Mouse (Mus musculus): ENCODE data around the gene Gm7029. TPM values are rescaled to one million over a fixed set of nuclear protein-coding genes. Genes with fewer than 3 reads are reported as not detected.
A peak's percentile ranks its signal among the peaks of the same experiment; 100 is the strongest.

Gene Gm7029
- total and polyA plus RNA-seq, 3 experiments: not detected

GRCm38 (mm10) chr17:33909869-33910250, 36.2 kb downstream of the Gm7029 start (continued):
- TF ChIP-seq SMC3 (IDR thresholded peaks at IDR 0.05; ENCODE audit: low read depth, low read length): no peak
- no peak for TF ChIP-seq MYB (IDR thresholded peaks at IDR 0.05; ENCODE audit: low read depth, low read length)
- TF ChIP-seq HCFC1 (IDR thresholded peaks at IDR 0.05; ENCODE audit: low read depth, low read length): 0 out of 2 replicates have a peak, but pooled peaks have one; percentile 22
- 0 out of 2 replicates have a peak, but pooled peaks have one; percentile 41 for TF ChIP-seq MYC (IDR thresholded peaks at IDR 0.05; ENCODE audit: low read depth, low read length)
- TF ChIP-seq SIN3A (IDR thresholded peaks at IDR 0.05; ENCODE audit: low read length): peak; percentile 22; the same call in 1 of the 2 replicates
- TF ChIP-seq MAZ (IDR thresholded peaks at IDR 0.05; ENCODE audit: low read depth, low read length): no peak

GRCm38 (mm10) chr17:33910346-33911051, 36.9 kb downstream of the Gm7029 start:
- H3K9me3 ChIP-seq (replicated peaks; ENCODE audit: insufficient read depth, low read length): no peaks in the 10 kb centered on the region
- H3K4me3 ChIP-seq (ENCODE audit: control insufficient read depth in 1 of 2, insufficient read depth in 1 of 2, low read depth in 2 of 2, low read length in 2 of 2): peak overlapping the region; percentile 76 to 90
- peak overlapping the region; percentile 91 for H3K9ac ChIP-seq (ENCODE audit: control insufficient read depth, low read depth, low read length, poor library complexity, severe bottlenecking)
- TF ChIP-seq SMC3 (IDR thresholded peaks at IDR 0.05; ENCODE audit: low read depth, low read length) (peak; percentile 36), NRF1 (IDR thresholded peaks at IDR 0.05; ENCODE audit: insufficient read depth, low read depth, low read length, poor library complexity, severe bottlenecking) (no peak), POLR2AphosphoS5 (IDR thresholded peaks at IDR 0.05; ENCODE audit: borderline replicate concordance, low read depth, low read length) (no peak), EP300 (IDR thresholded peaks at IDR 0.05; ENCODE audit: low read depth in 1 of 2, low read length in 2 of 2) (no peak), TBP (IDR thresholded peaks at IDR 0.05; ENCODE audit: low read depth, low read length) (no peak), TAL1 (IDR thresholded peaks at IDR 0.05; ENCODE audit: low read length) (no peak), BHLHE40 (IDR thresholded peaks at IDR 0.05; ENCODE audit: borderline replicate concordance, low read depth, low read length) (no peak), MXI1 (IDR thresholded peaks at IDR 0.05; ENCODE audit: low read depth, low read length) (no peak), UBTF (IDR thresholded peaks at IDR 0.05; ENCODE audit: borderline replicate concordance, insufficient read depth, low read depth, low read length) (no peak), CTCF (IDR thresholded peaks at IDR 0.05 in 2 of 3, conservative IDR thresholded peaks at IDR 0.05 in 1 of 3; ENCODE audit: control insufficient read depth in 1 of 3, insufficient read depth in 1 of 3, low read depth in 2 of 3, low read length in 3 of 3, poor library complexity in 1 of 3, severe bottlenecking in 1 of 3) (peak in 2 of 3 experiments; percentile 29 to 61; a peak in 4 of 6 replicates), MAZ (IDR thresholded peaks at IDR 0.05; ENCODE audit: low read depth, low read length) (no peak), SIN3A (IDR thresholded peaks at IDR 0.05; ENCODE audit: low read length) (no peak), ZNF384 (IDR thresholded peaks at IDR 0.05; ENCODE audit: low read depth, low read length) (peak; percentile 65), USF2 (IDR thresholded peaks at IDR 0.05; ENCODE audit: borderline replicate concordance in 1 of 2, insufficient read depth in 1 of 2, low read depth in 1 of 2, low read length in 2 of 2) (no peak), HCFC1 (IDR thresholded peaks at IDR 0.05; ENCODE audit: low read depth, low read length) (no peak), RAD21 (IDR thresholded peaks at IDR 0.05; ENCODE audit: low read depth, low read length) (no peak; the same call in 1 of the 2 replicates), MAFK (IDR thresholded peaks at IDR 0.05; ENCODE audit: borderline replicate concordance, low read depth, low read length) (no peak)
- peaks cover 32% of the 10 kb centered on the region for H3K79me2 ChIP-seq (ENCODE audit: control insufficient read depth, insufficient read depth, low read length, poor library complexity)
- H3K27me3 ChIP-seq (ENCODE audit: control insufficient read depth in 1 of 2, insufficient read depth in 2 of 2, low read length in 2 of 2): no peaks in the 10 kb centered on the region
- no peak overlapping the region for H3K27ac ChIP-seq (ENCODE audit: control insufficient read depth, low read depth, low read length)
- peaks cover 4 to 20% of the 10 kb centered on the region in 2 experiments; a peak in 3 of 4 replicates for H3K4me1 ChIP-seq (ENCODE audit: control insufficient read depth in 1 of 2, insufficient read depth in 2 of 2, low read length in 2 of 2)
- peaks cover 0 to 16% of the 10 kb centered on the region in 2 experiments for H3K36me3 ChIP-seq (ENCODE audit: control insufficient read depth in 1 of 2, insufficient read depth in 2 of 2, low read length in 2 of 2)
- DNase-seq (ENCODE audit: low read depth, low spot score): peak; percentile 58
